8 mouse cellular contexts compared by ENCODE assay signal in genomic region chr11:70585457-70585856, GRCm38 (mm10). TPM values are rescaled to one million over a fixed set of nuclear protein-coding genes. Genes with fewer than 3 reads are reported as not detected.
DNase-seq lines count a peak whose midpoint lies in the region; TF ChIP-seq lines count a peak whose summit lies in the region.
"Had no signal": no experiment of that assay in that cellular context is flagged by ENCODE, and none has a peak within 500 bp of the region (broad histone marks: within the 10 kb centered on the region; RNA-seq: fewer than 3 reads in every experiment).

No protein-coding gene starts in this region.

- no peak for TF ChIP-seq CTCF in brain, embryonic 14.5 days (IDR thresholded peaks at IDR 0.05; ENCODE audit: borderline replicate concordance, extremely low read depth, insufficient read depth, insufficient read length)

- intact Hi-C loops in gastrocnemius, postnatal 14 days (cut with DNase I; ENCODE audit: low total_unique reads), result no loop called here

- peak; percentile 94 for DNase-seq in Muller cell, postnatal 12 days (ENCODE audit: inconsistent ontology term)
- peak; percentile 51 for DNase-seq in brain, embryonic 14.5 days (ENCODE audit: low read depth)
- DNase-seq in gastrocnemius, postnatal 14 days, result peak; percentile 66
- DNase-seq in kidney, adult 18-20 months, result peak; percentile 79
- peak; percentile 63 to 80 for DNase-seq in lung, postnatal 4 days
- no peak for DNase-seq in right cerebral cortex, adult 2 months (ENCODE audit: low spot score in 2 of 2)
- DNase-seq in natural killer cell, adult 2 months (ENCODE audit: low spot score in 2 of 2), result no peak

- TF ChIP-seq POLR2A in brain, embryonic 14.5 days (IDR thresholded peaks at IDR 0.05; ENCODE audit: borderline replicate concordance, extremely low read depth, insufficient read depth, insufficient read length, poor library complexity, severe bottlenecking), result no peak

RNA-seq across cellular contexts. Expression of gene Mink1, which starts 22.8 kb away (rescaled TPM):
- 94.3 and 99.5 TPM in 2 replicates for polyA plus RNA-seq in brain, embryonic 14.5 days (2012; rRNA removed)
- 10 to 100 TPM; 26.1 to 27.7 TPM for total RNA-seq in gastrocnemius, postnatal 14 days (2021)

RNA-seq across cellular contexts. Expression of gene 4930544D05Rik, which starts 30.2 kb away (rescaled TPM):
- not detected in 2 replicates for polyA plus RNA-seq in brain, embryonic 14.5 days (2012; rRNA removed)
- total RNA-seq in gastrocnemius, postnatal 14 days (2021), result not detected
- total RNA-seq: gastrocnemius, adult 8-10 months had no signal

RNA-seq across cellular contexts. Expression of gene Chrne, which starts 33.6 kb away (rescaled TPM):
- 0.16 TPM in 1 of 2 replicates, not detected in the other for polyA plus RNA-seq in brain, embryonic 14.5 days (2012; rRNA removed)
- 10 to 100 TPM; 38.7 to 39.4 TPM for total RNA-seq in gastrocnemius, postnatal 14 days (2021)

RNA-seq across cellular contexts. Expression of gene Pld2, which starts 45.6 kb away (rescaled TPM):
- 18.9 and 19.9 TPM in 2 replicates for polyA plus RNA-seq in brain, embryonic 14.5 days (2012; rRNA removed)
- total RNA-seq in gastrocnemius, postnatal 14 days (2021), result 10 to 100 TPM; 15.9 to 17.1 TPM

RNA-seq across cellular contexts. Expression of gene Gm40193, which starts 52.7 kb away (rescaled TPM):
- not detected in 2 replicates for polyA plus RNA-seq in brain, embryonic 14.5 days (2012; rRNA removed)
- not detected for total RNA-seq in gastrocnemius, postnatal 14 days (2021)
- total RNA-seq: gastrocnemius, adult 8-10 months had no signal

Comparison
In these comparisons a context has a peak if more than half of its experiments do, and no peak if none do; other contexts are left out.
1. DNase-seq: peak in Muller cell, postnatal 12 days (single experiment), brain, embryonic 14.5 days (single experiment), gastrocnemius, postnatal 14 days (single experiment), kidney, adult 18-20 months (single experiment) and lung, postnatal 4 days (2 of 2); none in right cerebral cortex, adult 2 months (0 of 2) and natural killer cell, adult 2 months (0 of 2).